Mouse (Mus musculus) limb, embryonic 13.5 days (tissue): ENCODE measurements around the gene Nbr1. TPM values are rescaled to one million over a fixed set of nuclear protein-coding genes. Genes with fewer than 3 reads are reported as not detected.

ENCODE experiments used
- polyA plus RNA-seq: library from polyadenylated mRNA; unstranded; fragments of >200 nt; fragmentation: Nextera tagmentation; extraction: Ambion mirVana; gene quantifications from 2 replicates; pipeline ENCODE4 v1.2.1, GENCODE M21; 2015

Nbr1 gene
- polyA plus RNA-seq, 1 experiment from 2014 or later, result 78.1 TPM

Other genes with a start within 250 kb of the Nbr1 start
- 124 and 127 TPM in 2 replicates for gene Becn1, start 249.9 kb upstream of the Nbr1 start, polyA plus RNA-seq
- gene Psme3, start 235.9 kb upstream of the Nbr1 start, polyA plus RNA-seq, result 136 and 144 TPM in 2 replicates
- gene Aoc2, start 227.1 kb upstream of the Nbr1 start, polyA plus RNA-seq, result 1.4 TPM in 2 replicates
- 0.20 and 0.31 TPM in 2 replicates for gene Aoc3, start 221.5 kb upstream of the Nbr1 start, polyA plus RNA-seq
- gene G6pc, start 184.6 kb upstream of the Nbr1 start, polyA plus RNA-seq, result not detected in 2 replicates
- 79.5 and 84.5 TPM in 2 replicates for gene Aarsd1, start 134.5 kb upstream of the Nbr1 start, polyA plus RNA-seq
- 11.5 and 12.6 TPM in 2 replicates for gene Gm27029, start 127.4 kb upstream of the Nbr1 start, polyA plus RNA-seq
- gene Rundc1, start 127.1 kb upstream of the Nbr1 start, polyA plus RNA-seq, result 19.3 and 21.3 TPM in 2 replicates
- 15.3 and 15.7 TPM in 2 replicates for gene Ptges3l, start 126.8 kb upstream of the Nbr1 start, polyA plus RNA-seq
- 328 and 347 TPM in 2 replicates for gene Rpl27, start 109.9 kb upstream of the Nbr1 start, polyA plus RNA-seq
- gene Ifi35, start 103.7 kb upstream of the Nbr1 start, polyA plus RNA-seq, result 8.3 and 9.5 TPM in 2 replicates
- gene Rnd2, start 87.2 kb upstream of the Nbr1 start, polyA plus RNA-seq, result 10.0 and 12.0 TPM in 2 replicates
- gene Vat1, start 85.9 kb upstream of the Nbr1 start, polyA plus RNA-seq, result 35.7 and 39.7 TPM in 2 replicates
- gene Brca1, start 194 bp upstream of the Nbr1 start, polyA plus RNA-seq, result 12.1 and 13.6 TPM in 2 replicates
- 3.2 and 3.6 TPM in 2 replicates for gene Tmem106a, start 30.1 kb downstream of the Nbr1 start, polyA plus RNA-seq
- gene Gm11634, start 47.1 kb downstream of the Nbr1 start, polyA plus RNA-seq, result not detected in 2 replicates
- gene Rdm1, start 75.0 kb downstream of the Nbr1 start, polyA plus RNA-seq, result 42.6 and 47.4 TPM in 2 replicates
- 2.0 and 2.2 TPM in 2 replicates for gene Arl4d, start 113.4 kb downstream of the Nbr1 start, polyA plus RNA-seq
- 47.4 and 47.9 TPM in 2 replicates for gene Dhx8, start 180.8 kb downstream of the Nbr1 start, polyA plus RNA-seq
- 15.6 and 17.9 TPM in 2 replicates for gene Etv4, start 233.2 kb downstream of the Nbr1 start, polyA plus RNA-seq